Mouse (Mus musculus): Measurements from ENCODE around the gene Olfr873. TPM values are rescaled to one million over a fixed set of nuclear protein-coding genes. Genes with fewer than 3 reads are reported as not detected.
"Not testable (repeated sequence)": the region's sequence is repeated elsewhere in the genome, so short reads cannot be mapped to it uniquely, and the experiment has no call there.

Olfr873 gene
- polyA plus RNA-seq (2012; rRNA removed), result not detected in 2 replicates

DNA sequence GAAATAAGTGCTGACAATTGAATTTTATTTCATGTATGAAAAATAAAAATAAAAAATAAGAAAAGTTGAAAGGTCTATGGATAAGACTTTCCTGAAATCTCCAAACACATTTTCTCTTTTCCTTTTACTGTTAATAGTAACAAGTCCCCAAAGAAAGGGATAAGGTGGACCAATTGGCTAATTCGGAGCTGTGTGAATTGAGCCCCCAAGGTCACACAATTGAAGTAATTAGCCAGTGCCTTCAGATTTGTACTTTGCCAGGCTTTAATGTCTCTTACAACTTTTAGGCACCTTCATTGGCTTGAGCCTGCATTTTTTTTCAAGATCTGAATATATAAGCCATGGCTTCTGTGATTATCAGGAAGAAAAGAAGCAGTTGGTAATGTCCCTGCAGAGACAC, at the start of gene Olfr873:
Gene Olfr873 (plus strand): TSS at position 301 of the 400 bp plus-strand sequence.
- DNase-seq (ENCODE audit: extremely low spot score in 1 of 2, low spot score in 1 of 2), result no peak

DNA sequence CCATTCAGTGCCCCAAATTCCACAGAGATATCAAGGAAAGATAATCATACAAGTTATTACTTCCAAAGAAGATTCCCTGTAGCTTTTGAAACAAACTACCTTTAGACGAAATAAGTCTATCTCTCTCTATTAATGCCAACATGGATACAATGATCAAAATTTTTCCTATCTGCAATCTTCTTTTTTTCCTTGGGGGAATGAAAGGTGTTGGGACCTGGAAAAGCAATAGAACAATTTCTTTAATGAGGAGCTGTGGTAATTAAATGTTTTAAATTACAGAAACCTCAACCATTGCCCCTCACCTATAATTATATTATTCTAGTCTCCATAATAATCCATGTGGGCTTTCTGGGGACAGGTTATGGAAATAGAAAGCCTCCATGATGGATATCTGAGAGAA, 16.3 kb upstream of the Olfr873 start, which contains the start of gene Olfr39:
Gene Olfr39 (plus strand): TSS at position 301 of the 400 bp plus-strand sequence.
- DNase-seq (ENCODE audit: extremely low spot score in 1 of 2, low spot score in 1 of 2), result no peak

- DNase-seq (ENCODE audit: extremely low spot score in 1 of 2, low spot score in 1 of 2), result not testable (repeated sequence)
Observed at GRCm38 (mm10) chr9:20295562-20295961, 2.8 kb upstream of the Olfr873 start.

DNA sequence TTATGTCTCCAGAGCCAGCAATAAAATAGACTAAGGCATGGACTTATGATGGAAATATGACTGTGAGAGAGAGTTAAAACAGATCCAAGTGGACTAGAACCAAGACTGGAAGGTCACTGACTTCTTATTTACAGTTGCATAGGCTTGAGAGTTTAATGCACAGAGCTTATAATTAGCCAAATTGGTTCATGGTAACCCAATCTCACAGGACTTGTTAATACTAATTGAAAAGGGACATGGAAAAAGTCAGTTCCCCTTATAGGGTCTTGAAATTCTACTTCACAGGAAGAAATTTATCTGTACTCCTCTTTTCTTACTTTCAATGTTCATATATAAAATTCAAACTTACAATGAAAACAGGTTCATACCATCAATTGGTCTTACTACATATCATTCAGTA, 37.7 kb downstream of the Olfr873 start, which contains the start of gene Olfr18:
Gene Olfr18 (minus strand): TSS at position 101 of the 400 bp plus-strand sequence.
- no peak for DNase-seq (ENCODE audit: extremely low spot score in 1 of 2, low spot score in 1 of 2)

DNA sequence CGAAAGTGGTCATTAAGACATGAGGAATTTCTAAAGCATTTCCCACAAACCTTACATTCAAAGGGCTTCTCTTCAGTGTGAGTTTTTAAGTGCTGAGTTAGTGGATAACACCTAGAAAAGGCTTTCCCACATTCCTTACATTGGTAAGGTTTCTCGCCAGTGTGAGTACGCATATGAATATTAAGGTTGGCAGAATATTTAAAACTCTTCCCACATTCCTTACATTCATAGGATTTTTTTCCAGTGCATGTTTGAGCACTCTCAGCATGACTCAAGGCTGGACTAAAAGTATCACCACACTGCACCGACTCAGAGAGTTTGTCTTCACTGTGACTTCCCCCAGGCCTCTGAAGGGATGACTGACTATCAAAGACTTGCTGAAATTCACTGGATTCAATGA, 50.2 kb downstream of the Olfr873 start:
- DNase-seq (ENCODE audit: extremely low spot score in 1 of 2, low spot score in 1 of 2), result no peak

Other genes with a start within 250 kb of the Olfr873 start
- gene Olfr867, start 241.0 kb upstream of the Olfr873 start, polyA plus RNA-seq (2012; rRNA removed), result not detected in 2 replicates
- gene Olfr868, start 199.9 kb upstream of the Olfr873 start, polyA plus RNA-seq (2012; rRNA removed), result not detected in 2 replicates
- gene Olfr869, start 169.5 kb upstream of the Olfr873 start, polyA plus RNA-seq (2012; rRNA removed), result not detected in 2 replicates
- gene Olfr870, start 124.5 kb upstream of the Olfr873 start, polyA plus RNA-seq (2012; rRNA removed), result not detected in 2 replicates
- gene Olfr871, start 86.3 kb upstream of the Olfr873 start, polyA plus RNA-seq (2012; rRNA removed), result not detected in 2 replicates
- gene Olfr872, start 61.4 kb upstream of the Olfr873 start, polyA plus RNA-seq (2012; rRNA removed), result not detected in 2 replicates
- gene Olfr39, start 16.2 kb upstream of the Olfr873 start, polyA plus RNA-seq (2012; rRNA removed), result not detected in 2 replicates
- 0.12 and 0.19 TPM in 2 replicates for gene Olfr18, start 37.6 kb downstream of the Olfr873 start, polyA plus RNA-seq (2012; rRNA removed)
- gene Zfp560, start 86.6 kb downstream of the Olfr873 start, polyA plus RNA-seq (2012; rRNA removed), result 20.2 and 20.9 TPM in 2 replicates
- 9.2 and 10.7 TPM in 2 replicates for gene Zfp26, start 161.6 kb downstream of the Olfr873 start, polyA plus RNA-seq (2012; rRNA removed)
- 17.3 and 20.1 TPM in 2 replicates for gene Zfp426, start 194.2 kb downstream of the Olfr873 start, polyA plus RNA-seq (2012; rRNA removed)
- 21.9 and 22.1 TPM in 2 replicates for gene Zfp266, start 222.9 kb downstream of the Olfr873 start, polyA plus RNA-seq (2012; rRNA removed)

Data from frontal cortex, adult 2 months (tissue).